ENCODE assay signal across 9 mouse cellular contexts in genomic region chr19:58454261-58455060, GRCm38 (mm10). TPM values are rescaled to one million over a fixed set of nuclear protein-coding genes. Genes with fewer than 3 reads are reported as not detected.
A peak's percentile ranks its signal among the peaks of the same experiment; 100 is the strongest.
DNase-seq lines count a peak whose midpoint lies in the region; ATAC-seq and TF ChIP-seq lines count a peak whose summit lies in the region.
"Had no signal": no experiment of that assay in that cellular context is flagged by ENCODE, and none has a peak within 500 bp of the region (broad histone marks: within the 10 kb centered on the region; RNA-seq: fewer than 3 reads in every experiment).

No protein-coding gene starts in this region.

- peak overlapping the region; percentile 99 for H3K4me2 ChIP-seq in heart, embryonic 13.5 days
- peak overlapping the region; percentile 69 for H3K4me2 ChIP-seq in midbrain, postnatal 0 days (ENCODE audit: low read depth, low read length, poor library complexity, severe bottlenecking)

- H3K9me3 ChIP-seq in heart, embryonic 13.5 days, result no peaks in the 10 kb centered on the region
- H3K9me3 ChIP-seq in midbrain, postnatal 0 days (ENCODE audit: low read length), result no peaks in the 10 kb centered on the region

- H3K27ac ChIP-seq in heart, embryonic 13.5 days (replicated peaks), result 0 out of 2 replicates have a peak overlapping the region, but pooled peaks have one; percentile 9
- H3K27ac ChIP-seq in liver, adult 2 months (replicated peaks; ENCODE audit: insufficient read depth, low read depth, low read length), result peak overlapping the region; percentile 96
- H3K27ac ChIP-seq in midbrain, postnatal 0 days (ENCODE audit: low read depth, low read length), result peak overlapping the region; percentile 57

- H3K27me3 ChIP-seq in heart, embryonic 13.5 days (replicated peaks), result peaks cover 87% of the 10 kb centered on the region
- H3K27me3 ChIP-seq in liver, adult 2 months (ENCODE audit: control insufficient read depth, insufficient read depth, low read length), result no peaks in the 10 kb centered on the region
- no peaks in the 10 kb centered on the region for H3K27me3 ChIP-seq in midbrain, postnatal 0 days (ENCODE audit: insufficient read depth, low read length)

- TF ChIP-seq POLR2A in liver, adult 2 months (IDR thresholded peaks at IDR 0.05; ENCODE audit: extremely low read depth, insufficient read depth, low read length), result 0 out of 2 replicates have a peak, but pooled peaks have one; percentile 10

- peaks cover 21% of the 10 kb centered on the region for H3K79me2 ChIP-seq in liver, adult 2 months (ENCODE audit: control insufficient read depth, insufficient read depth, low read length)

- ATAC-seq in heart, embryonic 13.5 days (ENCODE audit: extremely low read depth, insufficient number of reproducible peaks, low FRiP score, low TSS enrichment), result no peak
- peak; percentile 45 for ATAC-seq in midbrain, postnatal 0 days (ENCODE audit: low FRiP score)

- peak; percentile 27; the same call in 1 of the 2 replicates for TF ChIP-seq CTCF in liver, adult 2 months (IDR thresholded peaks at IDR 0.05; ENCODE audit: low read depth, low read length)
- peak; percentile 35; the same call in 1 of the 2 replicates for TF ChIP-seq CTCF in midbrain, postnatal 0 days (IDR thresholded peaks at IDR 0.05)

- H3K9ac ChIP-seq in heart, embryonic 13.5 days, result peak overlapping the region; percentile 73
- peak overlapping the region; percentile 98 for H3K9ac ChIP-seq in liver, adult 2 months (ENCODE audit: low read depth, low read length)
- peak overlapping the region; percentile 64 for H3K9ac ChIP-seq in midbrain, postnatal 0 days (replicated peaks; ENCODE audit: low read length, poor library complexity, severe bottlenecking)

- no peaks in the 10 kb centered on the region for H3K36me3 ChIP-seq in heart, embryonic 13.5 days
- H3K36me3 ChIP-seq in liver, adult 2 months (ENCODE audit: control insufficient read depth, insufficient read depth, low read length), result peaks cover 24% of the 10 kb centered on the region
- no peaks in the 10 kb centered on the region for H3K36me3 ChIP-seq in midbrain, postnatal 0 days (ENCODE audit: insufficient read depth, low read length)

- peak; percentile 42 for DNase-seq in kidney, adult 18-20 months
- DNase-seq in kidney, adult 11 months, result no peak
- DNase-seq in fibroblast of lung, adult 2 months (ENCODE audit: low read depth), result peak; percentile 20
- peak; percentile 34 for DNase-seq in kidney, postnatal 14 days
- peak; percentile 63 for DNase-seq in liver, adult 2 months (ENCODE audit: extremely low read depth, low read depth, low spot score)
- peak; percentile 60 for DNase-seq in midbrain, postnatal 0 days (ENCODE audit: low spot score)
- peak; percentile 34 to 42 for DNase-seq in thymus, adult 18-20 months

- peak overlapping the region; percentile 65 for H3K4me3 ChIP-seq in heart, embryonic 13.5 days
- peak overlapping the region; percentile 77 for H3K4me3 ChIP-seq in liver, adult 2 months (ENCODE audit: insufficient read depth, low read depth, low read length)
- H3K4me3 ChIP-seq in midbrain, postnatal 0 days (ENCODE audit: low read depth, low read length), result peak overlapping the region; percentile 45

- H3K4me1 ChIP-seq in heart, embryonic 13.5 days, result peaks cover 56% of the 10 kb centered on the region
- H3K4me1 ChIP-seq in liver, adult 2 months (ENCODE audit: control insufficient read depth, insufficient read depth, low read length), result peaks cover 15% of the 10 kb centered on the region; the same call in 1 of the 2 replicates
- no peaks in the 10 kb centered on the region for H3K4me1 ChIP-seq in midbrain, postnatal 0 days (ENCODE audit: insufficient read depth, low read length)

- under 1% methylated on average over 61 of the region's 61 CpGs for WGBS in heart, embryonic 13.5 days
- WGBS in liver, adult 2 months, result under 1% methylated on average over 61 of the region's 61 CpGs
- whole genome bisulfite sequencing in midbrain, postnatal 0 days, result under 1% methylated on average over 59 of the region's 61 CpGs

RNA-seq across cellular contexts. Expression of gene Gfra1, which starts 1.2 kb away (rescaled TPM):
- polyA plus RNA-seq in heart, embryonic 13.5 days (2015; fragmentation: Nextera tagmentation; extraction: Ambion mirVana), result 6.1 and 6.6 TPM in 2 replicates
- total RNA-seq in liver, adult 2 months (2014; rRNA removed), result 101 and 109 TPM in 2 replicates
- polyA plus RNA-seq in liver, adult 2 months (2012; rRNA removed), result 38.9 and 42.4 TPM in 2 replicates
- total RNA-seq in midbrain, postnatal 0 days (2014; rRNA removed), result 91.5 and 101 TPM in 2 replicates
- polyA plus RNA-seq in midbrain, postnatal 0 days (2015; fragmentation: Nextera tagmentation; extraction: Ambion mirVana), result 34.4 and 36.2 TPM in 2 replicates
- total RNA-seq: MEL had no signal

RNA-seq across cellular contexts. Expression of gene Ccdc172, which starts 57.3 kb away (rescaled TPM):
- not detected in 2 replicates for polyA plus RNA-seq in heart, embryonic 13.5 days (2015; fragmentation: Nextera tagmentation; extraction: Ambion mirVana)
- not detected in 2 replicates for total RNA-seq in liver, adult 2 months (2014; rRNA removed)
- polyA plus RNA-seq in liver, adult 2 months (2012; rRNA removed), result not detected in 2 replicates
- not detected in 2 replicates for total RNA-seq in midbrain, postnatal 0 days (2014; rRNA removed)
- polyA plus RNA-seq in midbrain, postnatal 0 days (2015; fragmentation: Nextera tagmentation; extraction: Ambion mirVana), result not detected in 2 replicates
- total RNA-seq: MEL had no signal

Comparison
In these comparisons a context has a peak if more than half of its experiments do, and no peak if none do; other contexts are left out.
1. H3K27ac ChIP-seq: peak in every context shown above with its lines; median percentile 96 in liver, adult 2 months; 57 in midbrain, postnatal 0 days; 9 in heart, embryonic 13.5 days.